Mouse (Mus musculus) cerebellum, adult 18-20 months (tissue): ENCODE data around the gene Armc6.
A peak's percentile ranks its signal among the peaks of the same experiment; 100 is the strongest.

ENCODE experiments used
- DNase-seq, 2 experiments: peaks; one replicate each; pipeline ENCODE4 v3.0.0; 2021

The Armc6 gene

DNA sequence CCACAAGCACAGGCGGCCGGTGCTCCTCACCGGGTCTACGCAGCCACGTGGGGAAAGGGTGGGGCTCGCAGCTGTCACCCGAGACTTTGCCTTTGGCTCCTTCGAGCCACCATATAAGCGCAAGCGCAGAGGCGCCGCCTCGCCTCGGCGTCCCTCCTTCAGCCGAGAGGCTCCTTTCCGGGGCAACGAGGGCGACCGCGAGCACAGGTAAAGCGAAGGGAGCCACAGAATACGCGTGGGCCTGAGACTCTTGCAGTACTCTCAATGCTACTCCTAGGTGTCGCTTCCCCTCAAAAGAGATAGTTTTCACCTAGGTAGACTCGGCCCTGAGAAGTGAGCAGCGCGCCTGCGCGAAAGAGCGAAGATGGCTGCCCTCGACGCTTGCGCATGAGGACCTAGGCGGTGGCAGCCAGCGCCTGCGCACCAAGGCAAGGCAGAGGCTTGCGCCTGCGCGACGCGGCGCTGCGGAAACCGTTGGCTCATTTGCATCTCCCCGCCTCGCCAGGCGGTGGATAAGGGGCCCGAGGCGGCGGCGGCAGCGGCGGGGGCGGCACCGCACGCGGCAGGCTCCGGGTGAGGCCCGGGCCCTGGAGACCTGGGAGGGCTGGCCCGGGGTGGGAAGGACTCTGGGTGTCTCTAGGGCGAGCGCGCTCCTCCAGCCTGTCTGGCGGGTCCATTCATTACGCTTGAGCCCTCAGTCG, at the start of gene Armc6, which contains the start of gene Sugp2:
Armc6 (minus strand) TSS at position 387 of the 701 bp plus-strand sequence.
Sugp2 (plus strand) TSS at position 147 of the 701 bp plus-strand sequence.
- DNase-seq = peak; percentile 93 to 97

DNA sequence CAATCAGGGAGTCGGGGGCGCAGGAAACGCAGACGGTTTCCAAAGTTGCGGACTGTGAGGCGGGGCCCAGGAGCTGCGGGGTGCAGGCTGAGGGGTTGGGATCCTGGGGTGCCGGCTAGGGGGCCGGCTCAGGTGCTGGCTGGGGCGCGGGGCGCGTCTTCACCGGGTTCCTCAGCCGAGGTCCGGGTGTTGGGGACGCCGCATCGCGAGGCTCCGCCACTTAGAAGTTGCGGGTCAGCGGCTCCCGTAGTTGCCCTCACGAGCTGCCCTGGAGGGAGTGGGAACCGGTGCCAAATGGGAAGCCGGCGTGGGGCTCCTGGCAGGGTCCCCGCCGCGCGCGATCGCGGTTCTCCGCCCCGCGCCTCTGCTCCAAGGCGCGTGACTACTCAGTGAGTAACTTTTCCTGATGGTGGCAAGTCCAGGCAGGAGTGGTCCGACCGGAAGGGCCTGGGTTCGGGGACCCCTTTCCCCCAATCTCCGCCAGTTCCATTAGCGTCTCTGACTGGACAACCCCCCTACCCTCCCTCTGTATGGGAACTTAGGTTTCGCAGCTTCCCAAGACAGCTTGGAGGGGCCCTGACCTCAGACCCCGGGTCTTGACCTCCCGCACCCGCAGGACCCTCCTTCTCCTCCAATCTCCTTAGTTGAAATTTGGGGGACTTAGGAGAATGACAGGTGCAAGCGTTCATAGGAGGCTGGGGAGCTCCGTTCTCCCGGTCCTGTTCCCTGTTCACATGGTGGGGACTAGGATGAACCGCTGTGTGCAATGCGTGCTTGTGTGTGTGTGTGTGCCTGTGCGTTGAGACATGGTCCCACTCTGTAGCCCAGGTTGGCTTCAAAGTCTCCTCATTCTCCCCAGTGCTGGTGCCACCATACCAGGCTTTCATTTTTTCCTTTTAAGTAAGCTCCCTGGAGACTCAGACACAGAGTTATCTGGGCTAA, 49.1 kb upstream of the Armc6 start:
- peak in 1 of 2 experiments; percentile 22 for DNase-seq

DNA sequence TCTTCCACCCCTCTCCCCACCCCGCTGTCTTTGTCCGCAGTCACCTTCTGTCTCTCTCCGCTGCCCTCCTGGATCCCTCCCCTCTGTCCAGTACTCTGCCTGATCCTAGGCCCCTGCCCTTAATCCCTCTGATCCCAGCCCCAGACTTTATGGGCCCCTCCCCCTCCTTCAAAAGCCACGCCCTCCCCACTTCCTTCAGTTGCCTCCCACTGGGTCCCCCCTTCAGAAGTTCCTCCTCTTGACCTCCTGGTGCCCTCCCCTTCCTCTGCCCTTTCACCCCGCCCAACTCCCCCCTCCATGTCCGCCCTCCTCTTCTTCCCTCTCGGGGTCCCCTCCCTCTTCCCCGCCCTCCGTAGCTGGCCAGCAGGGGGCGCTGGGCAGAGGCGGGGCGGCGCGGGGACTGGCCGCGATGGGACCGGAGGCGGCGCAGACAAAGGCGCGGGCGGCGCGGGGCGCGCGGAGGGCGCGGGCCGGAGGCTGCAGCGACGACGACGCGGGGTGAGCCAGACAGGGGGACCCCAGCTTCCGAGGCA, 48.4 kb upstream of the Armc6 start, which contains the start of gene Homer3:
Homer3 (plus strand) TSS at position 225 of the 533 bp plus-strand sequence.
- DNase-seq = peak; percentile 65 to 71

DNA sequence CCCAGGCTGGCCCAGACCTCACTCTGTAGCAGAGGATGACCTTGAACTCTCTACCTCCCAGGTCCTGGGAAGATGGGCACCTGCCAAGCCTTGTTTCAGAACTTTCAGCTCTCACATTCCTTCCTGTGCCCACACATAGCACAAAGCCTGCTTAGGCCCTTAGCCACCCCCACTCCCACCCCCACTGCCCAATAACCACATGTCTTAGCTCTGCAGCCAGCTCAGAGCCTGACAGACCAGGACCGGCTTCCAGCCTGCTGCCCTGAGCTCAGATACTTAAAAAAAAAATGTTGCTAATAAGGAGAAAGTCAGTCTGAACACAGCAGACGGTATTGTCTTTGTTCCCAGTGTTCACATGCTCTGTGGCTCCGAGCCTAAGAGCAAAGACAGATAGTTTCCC, 46.7 kb upstream of the Armc6 start:
- no peak for DNase-seq

DNA sequence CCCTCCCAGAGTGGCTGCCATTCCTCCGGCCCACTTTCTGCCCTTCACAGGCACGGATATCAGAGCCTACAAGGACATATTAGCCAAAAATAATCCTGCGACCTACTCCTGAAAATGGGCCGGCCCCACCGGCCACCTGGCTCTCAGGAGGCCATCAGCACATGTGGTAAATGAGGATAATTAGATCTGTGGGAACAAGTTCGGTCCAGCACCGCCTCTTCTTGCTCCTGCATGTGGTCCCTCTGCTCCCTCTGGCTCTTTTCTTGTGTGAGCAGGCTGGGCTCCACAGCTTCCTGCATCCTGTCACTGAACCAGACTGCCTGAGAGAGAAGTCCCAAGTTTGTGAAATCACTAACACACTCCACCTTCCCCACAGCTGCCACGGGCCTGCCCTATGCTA, 45.0 kb upstream of the Armc6 start:
- DNase-seq = peak in 1 of 2 experiments; percentile 13

DNA sequence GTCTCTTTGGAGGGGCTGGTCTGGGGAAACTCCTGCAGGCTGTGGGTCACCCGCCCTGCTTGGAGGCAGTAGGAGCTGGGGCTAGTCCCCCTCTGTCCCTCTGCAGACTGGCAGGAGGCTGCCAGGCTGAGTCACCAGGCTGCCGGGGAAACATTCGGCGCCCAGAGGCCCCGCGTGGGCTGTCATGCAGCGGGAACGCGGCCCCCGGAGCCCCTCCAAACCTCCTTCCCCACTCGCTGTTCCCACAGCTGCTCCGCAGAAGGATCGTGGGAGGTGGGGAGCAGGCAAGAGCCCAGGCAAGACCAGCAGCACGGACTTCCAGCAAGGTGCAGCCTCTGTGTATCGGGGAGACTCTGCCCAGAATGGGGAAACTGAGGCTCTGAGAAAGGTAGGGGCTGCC, 43.9 kb upstream of the Armc6 start:
- DNase-seq = no peak

DNA sequence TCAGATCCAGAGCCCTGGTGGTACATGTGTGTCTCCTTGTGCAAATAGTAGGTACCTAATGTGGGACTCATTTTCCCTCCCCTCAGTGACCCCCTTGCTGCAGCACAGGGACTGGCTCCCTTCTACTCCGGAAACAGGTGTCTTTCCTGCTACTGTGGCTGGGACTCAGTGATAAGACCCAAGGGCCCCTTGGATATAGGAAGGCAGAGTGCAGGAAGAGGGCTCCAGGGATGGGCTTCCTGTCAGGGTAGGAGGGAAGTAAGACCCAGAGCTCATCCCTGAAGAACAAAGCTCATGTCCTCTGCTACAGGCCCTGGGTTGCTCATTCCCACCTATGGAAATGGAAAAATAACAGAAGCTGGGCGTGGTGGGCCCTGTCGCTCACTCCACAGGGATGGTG, 42.2 kb upstream of the Armc6 start:
- no peak for DNase-seq

DNA sequence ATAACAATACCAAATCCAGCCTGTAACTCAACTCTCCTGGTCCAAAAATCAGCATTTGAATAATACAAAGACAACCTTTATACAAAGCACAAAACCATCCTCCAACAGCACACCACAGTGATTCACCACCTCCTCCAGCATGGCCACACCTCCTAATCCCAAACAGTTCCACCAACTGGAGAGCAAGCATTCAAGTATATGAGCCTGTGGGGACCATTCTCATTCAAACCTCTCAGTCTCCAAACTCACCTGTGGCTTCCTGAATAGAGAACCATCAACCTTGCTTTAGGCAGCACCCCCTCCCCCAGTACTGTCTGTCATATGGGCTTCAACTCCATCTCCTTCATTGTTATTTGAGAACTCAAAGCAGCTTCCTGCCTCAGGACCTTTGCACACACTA, 40.1 kb upstream of the Armc6 start:
- no peak for DNase-seq

DNA sequence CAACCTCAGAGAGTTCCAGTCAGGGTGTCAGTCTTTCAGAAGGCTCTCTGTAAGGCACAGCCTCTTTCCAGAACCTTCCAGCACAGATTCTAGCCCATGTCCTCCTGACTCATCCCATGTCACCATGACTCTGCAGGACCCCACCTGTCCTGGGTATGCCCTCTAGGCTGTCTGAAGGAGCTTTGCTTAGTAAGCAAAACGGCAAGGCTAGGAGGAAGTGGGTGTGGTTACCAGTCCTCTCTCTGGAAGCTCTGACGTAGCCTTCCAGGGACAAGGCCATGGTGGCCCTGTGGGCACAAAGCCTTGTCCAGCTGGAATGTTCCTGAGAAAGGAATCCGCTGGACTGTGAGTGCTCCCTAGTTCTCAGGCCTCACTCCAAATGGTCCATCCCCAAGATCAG, 38.7 kb upstream of the Armc6 start:
- DNase-seq = no peak

DNA sequence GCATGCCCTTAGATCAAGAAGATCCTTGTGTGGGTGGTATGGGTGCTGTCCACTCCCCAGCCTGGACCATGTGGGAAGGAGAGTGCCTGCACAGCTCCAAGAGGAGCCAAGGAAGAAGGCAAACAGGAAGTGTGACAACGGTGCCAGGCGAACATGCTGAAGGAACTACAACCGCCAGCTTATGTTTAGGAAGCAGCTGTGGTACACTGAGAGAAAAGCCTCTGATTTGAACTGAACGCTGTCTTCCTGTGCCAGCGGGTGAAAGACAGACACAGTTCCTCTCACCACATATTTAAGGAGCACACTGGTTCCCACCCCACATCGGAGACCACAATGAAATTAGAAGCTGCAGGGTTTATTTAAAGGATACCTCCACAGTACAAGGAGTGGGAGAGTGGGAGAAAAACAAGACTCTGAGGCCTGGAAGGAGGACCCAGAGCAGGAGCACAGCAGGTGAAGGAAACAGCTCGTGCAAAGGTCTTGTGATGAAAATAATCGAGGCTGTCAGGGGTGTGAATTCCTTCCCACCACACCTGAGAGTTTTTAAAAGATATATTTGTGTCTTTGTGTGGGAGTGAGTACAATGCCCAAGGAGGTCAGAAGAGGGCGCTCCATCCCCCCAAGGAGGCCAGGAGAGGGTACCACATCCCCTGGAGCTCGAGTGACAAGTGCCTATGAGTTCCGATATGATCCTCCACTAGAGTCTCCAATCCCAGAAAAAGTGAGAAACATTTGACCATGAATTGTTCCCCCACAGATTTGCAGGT, 34.7 kb upstream of the Armc6 start:
- no peak for DNase-seq

DNA sequence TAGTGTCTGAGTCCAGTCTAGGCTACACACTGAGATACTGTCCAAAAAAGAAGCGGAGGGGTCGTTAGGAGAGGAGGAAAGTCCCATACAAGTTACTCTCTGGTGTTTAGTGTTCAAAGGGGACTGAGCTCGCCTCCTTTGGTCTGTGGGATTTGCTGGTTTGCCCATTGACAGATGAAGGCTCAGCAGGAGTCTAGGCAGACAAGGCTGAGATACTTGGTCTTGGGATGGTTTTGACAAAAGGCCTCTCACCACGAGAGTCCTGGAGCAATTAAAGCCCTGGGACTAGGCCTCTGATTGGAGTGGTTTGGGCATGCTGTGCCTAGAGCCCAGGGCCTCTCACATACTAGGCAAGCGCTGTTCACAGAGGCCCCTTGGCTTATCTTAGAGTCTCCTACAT, 34.0 kb upstream of the Armc6 start:
- peak in 1 of 2 experiments; percentile 31 for DNase-seq

DNA sequence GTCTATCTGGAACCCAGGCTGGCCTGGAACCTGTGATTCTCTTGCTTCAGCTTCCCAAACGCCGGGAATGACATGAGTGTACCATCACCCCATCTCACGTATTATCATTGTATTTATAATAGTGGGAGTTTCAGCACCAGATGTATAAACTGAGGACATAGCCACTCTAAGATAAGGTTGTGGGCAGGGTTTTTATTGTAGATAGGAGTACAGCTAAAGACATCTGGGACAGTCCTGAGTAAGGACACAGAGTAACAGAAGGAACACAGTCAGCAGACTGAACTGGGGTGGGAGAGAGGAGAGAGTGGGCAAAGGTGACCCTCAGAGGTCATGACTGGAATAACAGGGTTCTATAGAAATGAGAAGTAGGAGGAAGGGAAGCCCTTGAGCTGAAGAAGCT, 33.4 kb upstream of the Armc6 start:
- DNase-seq = no peak

DNA sequence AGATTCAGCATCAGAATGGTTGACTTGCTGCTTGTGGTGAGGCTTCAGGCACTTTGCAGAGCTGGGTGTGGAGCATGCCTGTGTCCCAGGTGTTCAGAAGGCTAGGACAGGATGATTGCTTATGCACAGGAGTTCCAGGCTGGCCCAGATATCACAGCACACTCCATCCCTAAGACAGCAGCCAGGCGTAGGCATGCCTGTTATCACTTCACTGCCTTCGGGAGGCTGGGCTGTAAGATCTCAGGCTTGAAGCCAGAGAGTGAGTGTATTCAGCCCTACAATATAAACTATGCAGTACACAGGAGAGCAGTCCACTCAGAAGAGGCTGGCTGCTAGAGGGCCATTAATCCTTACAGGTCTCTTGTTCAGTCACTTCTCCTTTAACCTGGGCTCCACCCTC, 24.8 kb upstream of the Armc6 start:
- no peak for DNase-seq

DNA sequence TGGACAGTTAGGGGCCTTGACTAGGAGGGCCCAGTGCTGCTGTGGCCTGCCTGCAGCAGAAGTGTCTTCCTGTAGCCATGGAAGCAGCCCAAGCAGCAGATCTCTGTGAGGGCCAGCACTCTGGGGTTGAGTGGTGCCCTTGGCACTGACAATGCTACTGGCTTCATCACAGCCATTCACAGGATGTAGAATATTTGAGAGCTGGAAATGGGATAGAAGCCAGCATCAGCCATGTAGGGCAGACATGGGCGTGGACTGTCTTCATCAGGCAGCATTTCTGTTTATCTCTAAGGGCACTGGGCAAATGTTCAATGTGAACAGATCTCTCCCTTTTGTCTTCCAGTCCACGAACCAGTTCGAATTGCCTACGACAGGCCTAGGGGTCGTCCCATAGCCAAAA, 24.3 kb upstream of the Armc6 start:
- DNase-seq = no peak

DNA sequence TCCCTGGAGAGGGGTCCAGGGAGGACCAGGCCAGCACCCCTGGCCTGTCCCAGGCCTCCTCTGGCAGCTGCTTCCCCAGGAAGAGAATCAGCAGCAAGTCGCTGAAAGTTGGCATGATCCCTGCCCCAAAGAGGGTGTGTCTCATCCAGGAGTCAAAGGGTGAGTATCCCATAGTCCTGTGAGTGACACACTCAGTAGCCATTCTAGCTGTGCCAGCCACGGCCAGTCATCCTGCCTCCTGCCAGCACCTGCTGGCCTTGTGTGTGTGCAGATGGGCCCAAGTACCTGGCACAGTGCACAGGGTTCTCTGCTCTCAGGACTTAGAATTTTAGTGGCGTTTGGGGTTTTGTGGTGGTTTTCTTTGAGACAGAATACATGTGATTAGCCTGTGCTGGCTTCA, 23.2 kb upstream of the Armc6 start:
- peak; percentile 52 to 65 for DNase-seq

DNA sequence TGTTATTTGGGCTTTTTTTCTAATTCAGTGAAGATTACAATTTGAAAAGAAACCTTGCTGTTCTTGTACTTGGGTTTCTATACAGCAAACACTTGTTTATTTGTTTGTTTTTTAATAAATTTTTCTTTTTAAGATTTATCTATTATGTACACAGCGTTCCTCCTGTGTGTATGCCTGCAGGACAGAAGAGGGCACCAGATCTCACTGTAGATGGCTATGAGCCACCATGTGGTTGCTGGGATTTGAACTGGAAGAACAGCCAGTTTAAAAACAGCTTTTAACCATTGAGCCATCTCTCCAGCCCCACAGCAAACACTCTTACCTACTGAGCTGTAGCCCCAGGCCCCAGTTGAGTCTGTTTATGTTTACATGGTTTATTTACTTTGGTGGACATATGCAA, 20.4 kb upstream of the Armc6 start:
- no peak for DNase-seq

DNA sequence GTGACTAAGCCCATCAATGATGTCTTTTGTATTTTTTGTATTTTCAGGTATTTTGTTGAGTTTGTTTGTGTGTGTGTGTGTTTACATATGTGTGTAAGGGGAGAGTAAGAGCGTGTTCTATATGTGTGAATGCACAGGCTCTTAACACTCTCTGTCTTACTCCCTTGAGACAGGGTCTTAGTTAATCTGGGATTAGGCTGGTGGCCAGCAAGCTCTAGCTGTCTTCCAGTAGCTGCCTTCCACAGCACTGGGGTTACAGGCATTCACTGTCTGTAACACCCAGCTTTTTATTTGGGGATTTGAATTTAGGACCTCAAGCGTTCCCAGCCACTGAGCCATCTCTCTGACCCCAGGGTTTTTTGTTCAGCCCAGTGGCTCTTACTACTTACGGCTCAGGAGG, 13.6 kb upstream of the Armc6 start:
- DNase-seq = no peak

DNA sequence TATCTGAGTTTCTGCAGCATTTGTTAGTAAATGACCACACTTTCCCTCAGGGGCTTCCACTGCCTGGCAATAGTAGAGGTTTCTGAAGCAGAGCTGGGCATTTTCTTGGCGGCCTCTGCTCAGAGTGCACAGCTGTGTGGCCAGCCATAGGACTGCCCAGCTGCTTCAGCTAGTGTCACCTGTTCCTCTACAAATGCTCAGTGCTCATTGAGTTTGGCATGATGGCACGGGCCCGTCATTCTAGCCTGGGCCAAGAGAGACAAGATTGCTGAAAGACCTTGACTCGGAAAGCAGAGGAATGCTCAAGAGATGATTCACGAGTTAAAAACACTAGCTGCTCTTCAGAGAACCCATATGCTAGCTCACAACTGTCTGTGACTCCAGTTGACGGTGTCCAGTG, 12.4 kb upstream of the Armc6 start:
- DNase-seq = no peak

DNA sequence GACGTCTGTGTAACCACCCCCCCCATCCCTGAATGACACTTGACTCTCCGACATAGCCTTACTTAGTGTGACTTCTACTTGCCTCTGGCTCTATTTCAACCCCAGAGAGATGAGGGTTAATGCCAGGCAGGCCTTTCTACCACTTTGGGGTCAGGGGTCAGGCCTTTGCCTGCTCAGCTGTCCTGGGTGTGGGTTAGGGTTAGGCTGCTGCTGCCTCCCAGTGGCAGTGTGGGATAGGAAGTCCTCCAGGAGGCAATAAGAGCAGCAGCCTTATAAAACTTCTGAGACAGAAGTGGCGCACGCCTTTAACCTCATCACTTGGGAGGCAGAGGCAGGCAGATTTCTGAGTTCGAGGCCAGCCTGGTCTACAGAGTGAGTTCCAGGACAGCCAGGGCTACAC, 6.4 kb upstream of the Armc6 start:
- DNase-seq = no peak

DNA sequence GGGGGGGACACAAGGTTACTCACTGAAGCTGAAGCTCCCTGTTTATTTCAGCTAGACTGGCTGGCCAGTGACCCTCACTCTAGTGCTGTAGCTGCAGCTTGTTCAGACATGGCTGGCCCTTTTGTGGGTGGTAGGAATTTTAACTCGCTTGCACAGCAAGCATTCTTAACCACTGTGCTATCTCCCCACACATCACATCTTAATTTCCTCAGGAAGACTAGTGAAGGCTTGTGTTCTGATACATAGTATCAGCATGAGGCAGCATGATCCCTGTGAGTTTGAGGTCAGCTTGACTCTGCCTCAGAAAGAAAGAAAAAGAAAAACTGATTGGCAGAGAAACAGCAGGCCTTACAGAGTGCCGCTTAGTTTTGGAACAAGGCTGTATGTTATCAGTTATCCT, 3.6 kb upstream of the Armc6 start:
- no peak for DNase-seq

DNA sequence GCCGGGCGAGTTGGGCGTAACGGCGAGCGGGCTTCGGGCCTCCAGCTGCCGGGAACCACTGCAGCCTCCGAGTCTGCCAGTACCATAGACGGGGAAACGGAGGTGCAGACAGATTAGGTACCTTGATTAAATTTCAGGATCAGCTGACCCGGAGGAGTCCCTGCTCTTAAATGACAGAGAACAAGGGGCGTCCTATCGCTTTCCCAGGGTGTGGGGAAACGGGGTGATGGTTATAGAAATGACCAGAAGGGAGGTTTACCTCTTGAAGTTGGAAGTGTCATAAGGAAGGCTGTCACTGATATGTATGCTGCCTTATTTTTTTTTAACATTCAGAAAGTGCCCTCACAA, 489 bp upstream of the Armc6 start:
- no peak for DNase-seq

DNA sequence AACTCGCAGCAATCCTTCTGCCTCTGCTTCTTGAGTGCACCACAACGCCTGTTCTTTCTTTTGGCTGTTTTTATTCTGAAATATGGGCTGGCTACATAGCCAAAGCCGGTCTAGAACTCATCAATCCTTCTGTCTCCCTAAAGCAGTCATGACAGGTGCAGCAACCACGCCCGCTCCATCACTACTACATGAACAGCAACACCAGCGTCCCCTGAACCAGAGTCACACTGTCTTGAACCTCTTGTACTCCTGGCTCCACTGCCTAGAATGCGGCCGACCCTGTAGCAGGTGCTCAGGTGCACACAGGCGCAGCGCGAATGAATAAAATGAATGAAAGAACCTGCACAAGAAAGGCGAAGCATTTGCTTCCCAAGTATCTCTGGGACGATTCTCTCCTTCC, 660 bp downstream of the Armc6 start:
- no peak for DNase-seq

DNA sequence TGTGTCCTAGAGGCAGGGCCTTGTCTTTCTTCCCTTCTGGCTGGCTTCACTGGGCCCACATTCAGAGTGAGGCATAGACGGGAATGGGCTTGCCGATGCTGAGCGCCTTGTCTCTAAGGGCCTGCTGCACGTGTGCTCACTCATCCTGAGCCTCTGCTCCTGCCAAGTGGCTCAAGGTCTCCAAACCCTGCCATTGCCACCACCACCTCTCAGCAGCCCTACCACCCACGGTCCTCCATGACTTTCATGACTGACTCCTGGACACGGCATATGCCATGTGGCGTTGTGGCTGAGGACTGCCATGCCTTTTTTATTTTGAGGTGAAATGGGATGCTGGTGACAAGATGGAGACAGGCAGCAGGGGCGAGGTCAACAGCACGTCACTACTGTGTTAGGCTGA, 3.4 kb downstream of the Armc6 start:
- DNase-seq = no peak
